Mouse (Mus musculus) heart, adult 2 months (tissue): ENCODE measurements around the gene Gm20388. TPM values are rescaled to one million over a fixed set of nuclear protein-coding genes. Genes with fewer than 3 reads are reported as not detected.

Experiments
- DNase-seq, 2 experiments: peaks; one replicate each; pipeline ENCODE4 v3.0.0; 2021
- H3K27ac ChIP-seq: fragments of 200-600 bp; 2 replicates; pipeline ENCODE4 v1.8.1; 2022
- H3K27me3 ChIP-seq: fragments of 200-500 bp; 2 replicates; pipeline ENCODE4 v1.6.1; 2012; ENCODE audit warnings: mild to moderate bottlenecking, low read length, inconsistent platforms, mixed read lengths; ENCODE audit not compliant: control insufficient read depth, insufficient read depth
- H3K36me3 ChIP-seq: fragments of 200-500 bp; 2 replicates; pipeline ENCODE4 v1.6.1; 2012; ENCODE audit warnings: low read length, inconsistent platforms; ENCODE audit not compliant: control insufficient read depth, insufficient read depth
- H3K4me1 ChIP-seq: fragments of 200-500 bp; 2 replicates; pipeline ENCODE4 v1.6.1; 2011; ENCODE audit warnings: low read length; ENCODE audit not compliant: control insufficient read depth, insufficient read depth
- H3K4me3 ChIP-seq: fragments of 200-600 bp; 2 replicates; pipeline ENCODE4 v1.8.1; 2022
- H3K79me2 ChIP-seq: fragments of 200-500 bp; replicated peaks from 2 replicates; pipeline ENCODE4 v1.6.1; 2012; ENCODE audit warnings: mild to moderate bottlenecking, inconsistent platforms, low read length, moderate library complexity, mixed read lengths; ENCODE audit not compliant: control insufficient read depth, insufficient read depth
- H3K9ac ChIP-seq: fragments of 200-500 bp; 2 replicates; pipeline ENCODE4 v1.6.1; 2012; ENCODE audit warnings: low read depth, mild to moderate bottlenecking, control low read depth, inconsistent platforms, low read length, mixed read lengths
- CTCF ChIP-seq: fragments of 200-600 bp; IDR thresholded peaks from 2 replicates; pipeline ENCODE4 v1.8.1; 2022; ENCODE audit warnings: antibody characterized with exemption, mild to moderate bottlenecking, moderate library complexity
- EP300 ChIP-seq: fragments of 200-500 bp; IDR thresholded peaks from 2 replicates; pipeline ENCODE4 v1.6.1; 2011; ENCODE audit warnings: low read depth, low read length, control low read depth; ENCODE audit not compliant: insufficient read depth
- POLR2A ChIP-seq: fragments of 200-500 bp; IDR thresholded peaks from 2 replicates; pipeline ENCODE4 v1.6.1; 2011; ENCODE audit warnings: mild to moderate bottlenecking, low read depth, low read length, control low read depth; ENCODE audit not compliant: insufficient read depth
- WGBS: fragments of 180-500 bp; shearing (Covaris S2); methylation state at CpG from one replicate; pipeline ENCODE4 v1.1.7; 2018; 5-methylcytosine and 5-hydroxymethylcytosine counted together
- intact Hi-C: fragments of 180-260 bp; cut with DNase I; formaldehyde crosslinking; loops from one replicate; pipeline ENCODE4 v1.15.1; 2025
- polyA plus RNA-seq: library from polyadenylated mRNA; depleted of rRNA; stranded (reverse); fragments of >200 nt; gene quantifications from 2 replicates; pipeline ENCODE4 v1.2.3, GENCODE M21; 2012
- total RNA-seq, 2 experiments: library from RNA; stranded (reverse); gene quantifications; 2 replicates each; pipeline ENCODE4 v1.2.3; 2021

The Gm20388 gene
- total and polyA plus RNA-seq, 3 experiments, result 1.8 to 32.3 TPM; not detected in 1

DNA sequence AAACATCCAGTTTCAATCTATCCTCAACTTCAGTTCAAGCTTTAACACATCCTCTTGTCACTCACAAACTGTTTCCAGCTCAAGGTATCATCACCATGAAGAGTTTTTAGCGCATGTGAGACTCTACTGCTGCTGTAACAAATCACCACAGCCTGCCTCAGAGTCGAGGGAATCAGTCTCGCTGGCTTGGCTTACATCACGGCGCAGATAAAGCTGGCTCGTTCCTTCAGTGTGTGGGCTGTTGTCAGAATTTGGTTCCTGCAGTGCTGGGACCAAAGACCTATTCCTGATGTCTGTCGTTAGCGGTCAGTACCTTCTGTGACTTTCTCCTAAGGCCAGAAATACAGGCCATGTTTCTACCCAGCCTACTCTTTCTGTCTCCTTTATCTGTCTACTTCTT is 2986.6 kb downstream of the Gm20388 start:
- Histone ChIP-seq H3K9ac (no peak overlapping the region), H3K36me3 (0 out of 2 replicates have a peak, but pooled peaks cover 2% of the 10 kb centered on the region), H3K27ac (no peak overlapping the region), H3K4me3 (no peak overlapping the region), H3K79me2 (peaks cover 2% of the 10 kb centered on the region; the same call in 1 of the 2 replicates), H3K4me1 (peaks cover 13% of the 10 kb centered on the region), H3K27me3 (no peaks in the 10 kb centered on the region)
- WGBS, result 72% methylated on average over 8 of the region's 8 CpGs
- TF ChIP-seq CTCF, result no peak
- TF ChIP-seq POLR2A, result no peak
- no peak for TF ChIP-seq EP300
- intact Hi-C loops, result no loop called here
- no peak for DNase-seq

DNA sequence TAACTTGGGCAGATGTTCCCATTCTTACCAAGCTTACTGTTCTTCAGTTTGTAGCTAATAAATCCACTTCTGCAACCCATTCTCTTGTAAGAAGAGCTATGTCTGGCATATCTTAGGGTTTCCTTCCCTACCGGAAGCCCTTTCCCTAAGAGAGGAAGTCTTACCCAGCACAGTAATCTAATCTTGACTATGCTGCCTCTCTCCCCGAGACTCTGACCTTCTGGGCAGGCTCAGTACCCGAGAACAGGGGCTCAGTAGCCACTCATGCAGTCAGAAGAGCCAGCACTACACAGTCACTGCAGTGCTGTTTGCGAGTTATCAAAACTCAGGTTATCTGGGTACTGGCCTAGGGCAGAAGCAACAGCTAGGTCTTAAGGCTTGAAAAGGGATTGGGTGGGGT is 2987.4 kb downstream of the Gm20388 start:
- intact Hi-C loops, result no loop called here
- DNase-seq, result no peak
- WGBS, result 32% methylated on average over 4 of the region's 4 CpGs

DNA sequence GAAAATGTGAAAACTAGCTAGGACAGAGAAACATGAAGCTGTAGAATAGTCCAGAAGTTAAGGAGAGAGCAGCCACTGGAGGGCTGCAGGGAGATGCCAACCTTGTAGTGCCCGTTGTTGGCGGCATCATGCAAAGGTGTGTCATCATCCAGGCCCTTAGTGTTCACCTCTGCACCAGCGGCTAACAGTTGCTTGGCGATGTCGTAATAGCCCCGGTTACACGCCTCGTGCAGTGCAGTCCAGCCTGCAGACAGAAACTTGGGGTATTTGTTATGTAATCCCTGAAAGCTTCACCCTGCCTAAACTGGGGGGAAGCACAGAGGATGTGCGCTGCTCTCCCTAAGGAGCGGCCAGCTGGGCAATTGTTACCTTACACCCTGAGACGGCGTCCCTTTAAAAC is 2987.8 kb downstream of the Gm20388 start:
- Histone ChIP-seq H3K9ac (no peak overlapping the region), H3K4me3 (no peak overlapping the region), H3K27me3 (no peaks in the 10 kb centered on the region), H3K27ac (no peak overlapping the region), H3K79me2 (peaks cover 2% of the 10 kb centered on the region; the same call in 1 of the 2 replicates), H3K36me3 (0 out of 2 replicates have a peak, but pooled peaks cover 2% of the 10 kb centered on the region), H3K4me1 (peaks cover 18% of the 10 kb centered on the region)
- DNase-seq, result no peak
- WGBS, result 81% methylated on average over 12 of the region's 12 CpGs
- TF ChIP-seq EP300, result no peak
- no peak for TF ChIP-seq POLR2A
- TF ChIP-seq CTCF, result no peak
- intact Hi-C loops, result no loop called here

More for the DNA sequence above, 2987.4 kb downstream of the Gm20388 start:
- H3K36me3 ChIP-seq, result 0 out of 2 replicates have a peak, but pooled peaks cover 2% of the 10 kb centered on the region
- peaks cover 2% of the 10 kb centered on the region; the same call in 1 of the 2 replicates for H3K79me2 ChIP-seq
- no peak overlapping the region for H3K4me3 ChIP-seq
- no peak overlapping the region for H3K9ac ChIP-seq
- peaks cover 18% of the 10 kb centered on the region for H3K4me1 ChIP-seq
- no peak overlapping the region for H3K27ac ChIP-seq
- H3K27me3 ChIP-seq, result no peaks in the 10 kb centered on the region
- TF ChIP-seq CTCF, result no peak
- TF ChIP-seq POLR2A, result no peak
- TF ChIP-seq EP300, result no peak

DNA sequence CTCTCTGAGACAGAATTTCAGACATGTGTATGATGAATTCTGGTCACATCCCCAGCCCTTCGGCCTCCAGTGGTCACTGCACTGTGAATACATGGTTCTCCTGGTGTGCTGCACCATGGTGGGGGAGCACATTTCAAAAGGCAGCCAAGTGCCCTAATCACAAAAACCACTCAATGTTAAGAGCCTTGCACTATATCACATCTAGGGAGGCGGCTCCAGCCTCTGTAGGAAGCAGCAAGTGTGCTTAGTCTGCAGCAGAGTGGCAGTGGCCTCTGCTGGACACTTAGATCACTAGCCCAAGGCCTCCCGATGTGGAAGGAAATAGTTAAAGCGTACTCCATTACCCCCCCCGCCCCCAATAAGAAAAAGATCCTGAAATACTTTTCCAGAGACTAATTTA is 2988.4 kb downstream of the Gm20388 start:
- intact Hi-C loops, result no loop called here
- no peak for TF ChIP-seq EP300
- peak; percentile 11; the same call in 1 of the 2 replicates for TF ChIP-seq CTCF
- Histone ChIP-seq H3K27me3 (no peaks in the 10 kb centered on the region), H3K4me3 (no peak overlapping the region), H3K4me1 (peaks cover 18% of the 10 kb centered on the region), H3K9ac (no peak overlapping the region), H3K36me3 (0 out of 2 replicates have a peak, but pooled peaks cover 2% of the 10 kb centered on the region), H3K79me2 (peaks cover 2% of the 10 kb centered on the region; the same call in 1 of the 2 replicates), H3K27ac (no peak overlapping the region)
- DNase-seq, result no peak
- WGBS, result 43% methylated on average over 5 of the region's 5 CpGs

DNA sequence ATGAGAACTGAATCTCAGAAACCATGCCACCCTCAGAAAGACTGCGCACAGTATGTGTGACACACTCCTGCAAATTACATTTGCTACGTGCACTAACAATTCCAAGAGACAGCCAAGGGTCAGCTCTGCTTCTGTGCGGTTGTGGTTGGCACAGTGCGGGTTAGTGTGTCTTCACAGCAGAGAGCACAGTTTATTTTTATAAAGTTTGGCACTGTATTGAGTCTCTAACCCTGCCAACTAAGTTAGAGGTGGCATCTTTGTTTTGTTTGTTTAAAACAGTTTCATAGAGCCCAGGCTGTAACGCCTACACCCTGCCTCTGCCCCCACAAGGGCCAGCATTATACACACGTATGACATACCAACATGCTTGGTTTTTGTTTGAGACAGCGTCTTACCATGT is 2990.8 kb downstream of the Gm20388 start:
- DNase-seq, result peak in 1 of 2 experiments; percentile 37
- peak overlapping the region; percentile 79 for H3K27ac ChIP-seq
- H3K4me3 ChIP-seq, result no peak overlapping the region
- 0 out of 2 replicates have a peak, but pooled peaks cover 2% of the 10 kb centered on the region for H3K36me3 ChIP-seq
- H3K9ac ChIP-seq, result no peak overlapping the region; the same call in 1 of the 2 replicates
- H3K79me2 ChIP-seq, result peaks cover 2% of the 10 kb centered on the region; the same call in 1 of the 2 replicates
- H3K4me1 ChIP-seq, result peaks cover 29% of the 10 kb centered on the region
- 59% methylated on average over 7 of the region's 7 CpGs for WGBS
- intact Hi-C loops, result loop anchor here (10.0 kb wide), 1 partner anchor 313 kb away; the partner anchor contains the start of genes Chmp1a and Spata33
- H3K27me3 ChIP-seq, result no peaks in the 10 kb centered on the region
- no peak for TF ChIP-seq CTCF
- no peak for TF ChIP-seq EP300
- no peak for TF ChIP-seq POLR2A

GRCm38 (mm10) chr8:122901892-122902515 is 2991.4 kb downstream of the Gm20388 start:
- no peak for DNase-seq
- Histone ChIP-seq H3K4me3 (no peak overlapping the region), H3K27ac (peak overlapping the region; percentile 79), H3K9ac (peak overlapping the region; percentile 36; the same call in 1 of the 2 replicates), H3K4me1 (peaks cover 32% of the 10 kb centered on the region), H3K27me3 (no peaks in the 10 kb centered on the region), H3K79me2 (peaks cover 2% of the 10 kb centered on the region; the same call in 1 of the 2 replicates), H3K36me3 (0 out of 2 replicates have a peak, but pooled peaks cover 2% of the 10 kb centered on the region)
- no peak for TF ChIP-seq POLR2A
- no peak for TF ChIP-seq CTCF
- TF ChIP-seq EP300, result no peak
- intact Hi-C loops, result loop anchor here (10.0 kb wide), 1 partner anchor 313 kb away; the partner anchor contains the start of genes Chmp1a and Spata33
- 65% methylated on average over 8 of the region's 8 CpGs for WGBS
